Mouse (Mus musculus): ENCODE results near the gene Rnf145.
"Not testable (repeated sequence)": the region's sequence is repeated elsewhere in the genome, so short reads cannot be mapped to it uniquely, and the experiment has no call there.

Gene Rnf145

GRCm38 (mm10) chr11:44562389-44563135 lies 43.8 kb downstream of the Rnf145 start:
- in situ Hi-C loops (cut with MboI), result no loop called here

GRCm38 (mm10) chr11:44564245-44564864 lies 45.6 kb downstream of the Rnf145 start:
- in situ Hi-C loops (cut with MboI), result no loop called here

- in situ Hi-C loops (cut with MboI), result no loop called here
Measured at GRCm38 (mm10) chr11:44564940-44565339, 46.2 kb downstream of the Rnf145 start.

GRCm38 (mm10) chr11:44570336-44570735 lies 51.6 kb downstream of the Rnf145 start:
- in situ Hi-C loops (cut with MboI), result not testable (repeated sequence)

- in situ Hi-C loops (cut with MboI), result no loop called here
Measured at GRCm38 (mm10) chr11:44572781-44573180, 54.0 kb downstream of the Rnf145 start.

- in situ Hi-C loops (cut with MboI), result no loop called here
Measured at GRCm38 (mm10) chr11:44573396-44573795, 54.6 kb downstream of the Rnf145 start.

GRCm38 (mm10) chr11:44574391-44574790 lies 55.6 kb downstream of the Rnf145 start:
- in situ Hi-C loops (cut with MboI), result no loop called here

- in situ Hi-C loops (cut with MboI), result loop anchor here (5.0 to 25.0 kb wide), 2 partner anchors 103 to 1312 kb away; partner anchors contain the start of gene Ublcp1
Measured at GRCm38 (mm10) chr11:44574820-44575219, 56.1 kb downstream of the Rnf145 start.

- in situ Hi-C loops (cut with MboI), result loop anchor here (5.0 to 25.0 kb wide), 2 partner anchors 106 to 1309 kb away; partner anchors contain the start of gene Ublcp1
Measured at GRCm38 (mm10) chr11:44577911-44578310, 59.1 kb downstream of the Rnf145 start.

GRCm38 (mm10) chr11:44581277-44581683 lies 62.5 kb downstream of the Rnf145 start:
- in situ Hi-C loops (cut with MboI), result loop anchor here (25.0 kb wide), 1 partner anchor 1306 kb away; no protein-coding TSS in a partner anchor

- in situ Hi-C loops (cut with MboI), result loop anchor here (25.0 kb wide), 1 partner anchor 1301 kb away; no protein-coding TSS in a partner anchor
Measured at GRCm38 (mm10) chr11:44586047-44586696, 67.4 kb downstream of the Rnf145 start.

- in situ Hi-C loops (cut with MboI), result loop anchor here (10.0 to 25.0 kb wide), 2 partner anchors 1052 to 1294 kb away; no protein-coding TSS in a partner anchor
Measured at GRCm38 (mm10) chr11:44593016-44593415, 74.3 kb downstream of the Rnf145 start.

- in situ Hi-C loops (cut with MboI), result loop anchor here (10.0 to 25.0 kb wide), 2 partner anchors 1050 to 1293 kb away; no protein-coding TSS in a partner anchor
Measured at GRCm38 (mm10) chr11:44594768-44595167, 76.0 kb downstream of the Rnf145 start.

GRCm38 (mm10) chr11:44606881-44607280 lies 88.1 kb downstream of the Rnf145 start:
- in situ Hi-C loops (cut with MboI), result no loop called here

- in situ Hi-C loops (cut with MboI), result no loop called here
Measured at GRCm38 (mm10) chr11:44608646-44609045, 89.9 kb downstream of the Rnf145 start.

- in situ Hi-C loops (cut with MboI), result loop anchor here (5.0 to 10.0 kb wide), 2 partner anchors 396 to 924 kb away; no protein-coding TSS in a partner anchor
Measured at GRCm38 (mm10) chr11:44610971-44611781, 92.4 kb downstream of the Rnf145 start.

GRCm38 (mm10) chr11:44612156-44612555 lies 93.4 kb downstream of the Rnf145 start:
- in situ Hi-C loops (cut with MboI), result loop anchor here (5.0 to 10.0 kb wide), 2 partner anchors 395 to 923 kb away; no protein-coding TSS in a partner anchor

- in situ Hi-C loops (cut with MboI), result loop anchor here (5.0 to 10.0 kb wide), 2 partner anchors 394 to 922 kb away; no protein-coding TSS in a partner anchor
Measured at GRCm38 (mm10) chr11:44612681-44613410, 94.1 kb downstream of the Rnf145 start.

GRCm38 (mm10) chr11:44613411-44614180 lies 94.8 kb downstream of the Rnf145 start:
- in situ Hi-C loops (cut with MboI), result loop anchor here (5.0 to 10.0 kb wide), 2 partner anchors 394 to 921 kb away; no protein-coding TSS in a partner anchor

Data from mature B cell (primary cell).